Mouse (Mus musculus) lung, embryonic 15.5 days (tissue): Measurements from ENCODE around the gene Lrmda. TPM values are rescaled to one million over a fixed set of nuclear protein-coding genes. Genes with fewer than 3 reads are reported as not detected.
A peak's percentile ranks its signal among the peaks of the same experiment; 100 is the strongest.

ENCODE experiments used
- ATAC-seq: fragments of 200-750 bp; cut with Nextera tagmentation; 2 replicates; pipeline ENCODE4 v1.8.0; 2017; ENCODE audit warnings: moderate number of reproducible peaks, borderline replicate concordance; ENCODE audit not compliant: low FRiP score, low TSS enrichment; ENCODE audit errors: extremely low read depth
- H3K27ac ChIP-seq: fragments of 300-500 bp; sonication (generic); 2 replicates; pipeline ENCODE4 v1.5.1; 2015; ENCODE audit warnings: moderate library complexity, mild to moderate bottlenecking, inconsistent platforms
- H3K27me3 ChIP-seq: fragments of 300-500 bp; sonication (generic); 2 replicates; pipeline ENCODE4 v1.6.1; 2015; ENCODE audit warnings: inconsistent platforms
- H3K36me3 ChIP-seq: fragments of 300-500 bp; sonication (generic); 2 replicates; pipeline ENCODE4 v1.6.1; 2015; ENCODE audit warnings: inconsistent platforms
- H3K4me1 ChIP-seq: fragments of 300-500 bp; sonication (generic); 2 replicates; pipeline ENCODE4 v1.6.1; 2015; ENCODE audit warnings: inconsistent platforms
- H3K4me2 ChIP-seq: fragments of 300-500 bp; sonication (generic); 2 replicates; pipeline ENCODE4 v1.6.1; 2015; ENCODE audit warnings: inconsistent platforms, mild to moderate bottlenecking, moderate library complexity
- H3K4me3 ChIP-seq: fragments of 300-500 bp; sonication (generic); 2 replicates; pipeline ENCODE4 v1.5.1; 2015; ENCODE audit warnings: mild to moderate bottlenecking, inconsistent platforms
- H3K9ac ChIP-seq: fragments of 300-500 bp; sonication (generic); 2 replicates; pipeline ENCODE4 v1.6.1; 2015; ENCODE audit warnings: inconsistent platforms
- H3K9me3 ChIP-seq: fragments of 300-500 bp; sonication (generic); 2 replicates; pipeline ENCODE4 v1.6.1; 2016; ENCODE audit warnings: inconsistent platforms
- WGBS: fragments of 180-500 bp; shearing (Covaris S2); methylation state at CpG from one replicate; pipeline ENCODE4 v1.1.7; 2015; 5-methylcytosine and 5-hydroxymethylcytosine counted together
- polyA plus RNA-seq: library from polyadenylated mRNA; unstranded; fragments of >200 nt; fragmentation: Nextera tagmentation; extraction: Ambion mirVana; gene quantifications from 2 replicates; pipeline ENCODE4 v1.2.1, GENCODE M21; 2015

Lrmda gene
- polyA plus RNA-seq, 1 experiment from 2014 or later, result 0.39 TPM

- H3K27ac ChIP-seq, result peak overlapping the region; percentile 47; the same call in 1 of the 2 replicates
- H3K4me3 ChIP-seq, result no peak overlapping the region
- 36% methylated on average over 7 of the region's 7 CpGs for WGBS
- H3K4me1 ChIP-seq, result peaks cover 27% of the 10 kb centered on the region
- no peaks in the 10 kb centered on the region for H3K36me3 ChIP-seq
- H3K27me3 ChIP-seq, result peaks cover 3% of the 10 kb centered on the region; the same call in 1 of the 2 replicates
- no peaks in the 10 kb centered on the region for H3K9me3 ChIP-seq
- no peak overlapping the region for H3K4me2 ChIP-seq
- peak; percentile 84 for ATAC-seq
- H3K9ac ChIP-seq, result no peak overlapping the region
These were observed 304.2 kb downstream of the Lrmda start for GRCm38 (mm10) chr14:22323530-22324292.

GRCm38 (mm10) chr14:22326218-22326964 is 306.9 kb downstream of the Lrmda start:
- H3K4me2 ChIP-seq, result peak overlapping the region; percentile 17; the same call in 1 of the 2 replicates
- H3K36me3 ChIP-seq, result no peaks in the 10 kb centered on the region
- no peak overlapping the region for H3K27ac ChIP-seq
- H3K9ac ChIP-seq, result no peak overlapping the region
- H3K4me1 ChIP-seq, result peaks cover 27% of the 10 kb centered on the region
- H3K27me3 ChIP-seq, result peaks cover 12% of the 10 kb centered on the region; the same call in 1 of the 2 replicates
- no peaks in the 10 kb centered on the region for H3K9me3 ChIP-seq
- 26% methylated on average over 11 of the region's 11 CpGs for WGBS
- H3K4me3 ChIP-seq, result no peak overlapping the region
- peak; percentile 37; the same call in 1 of the 2 replicates for ATAC-seq

GRCm38 (mm10) chr14:22329191-22329590 is 309.7 kb downstream of the Lrmda start:
- Histone ChIP-seq H3K4me3 (no peak overlapping the region), H3K4me2 (no peak overlapping the region), H3K36me3 (no peaks in the 10 kb centered on the region), H3K4me1 (peaks cover 13% of the 10 kb centered on the region; the same call in 1 of the 2 replicates), H3K27me3 (peaks cover 15% of the 10 kb centered on the region; the same call in 1 of the 2 replicates), H3K27ac (no peak overlapping the region), H3K9ac (no peak overlapping the region), H3K9me3 (no peaks in the 10 kb centered on the region)
- no peak for ATAC-seq
- 82% methylated on average over 3 of the region's 3 CpGs for WGBS

DNA sequence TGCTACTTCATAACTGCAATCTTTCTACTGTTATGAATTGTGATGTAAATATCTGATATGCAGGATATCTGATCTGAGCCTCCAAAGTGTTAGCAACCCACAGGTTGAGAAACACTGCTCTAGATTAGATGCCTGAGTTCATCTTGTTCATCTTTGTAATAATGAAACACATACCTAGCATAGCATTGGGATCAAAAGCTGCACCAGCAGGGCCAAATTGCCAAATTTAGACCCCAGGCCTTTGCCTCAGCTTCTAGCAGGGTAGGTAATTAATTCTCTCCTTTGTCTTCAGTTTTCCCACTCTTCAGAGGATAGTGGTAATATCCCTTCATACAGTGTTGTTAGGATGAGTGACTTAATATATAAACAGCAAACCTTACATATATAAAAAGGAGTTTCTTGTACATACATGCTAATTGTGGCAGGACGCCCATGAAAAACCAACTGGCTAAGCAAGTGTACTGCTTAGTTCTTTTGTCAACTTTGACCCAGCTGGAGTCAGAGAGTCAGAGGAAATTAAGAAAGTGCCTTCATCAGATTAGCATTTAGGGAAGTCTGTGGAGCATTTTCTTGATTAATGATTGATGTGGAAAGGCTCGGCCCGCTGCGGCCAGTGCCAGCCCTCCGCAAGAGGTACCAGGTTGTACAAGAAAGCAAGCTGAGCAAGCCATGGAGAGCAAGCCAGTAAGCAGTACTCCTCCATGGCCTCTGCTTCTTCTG is 315.7 kb downstream of the Lrmda start:
- Histone ChIP-seq H3K27ac (no peak overlapping the region), H3K9me3 (no peaks in the 10 kb centered on the region), H3K9ac (no peak overlapping the region), H3K4me3 (no peak overlapping the region), H3K4me2 (no peak overlapping the region), H3K36me3 (no peaks in the 10 kb centered on the region), H3K4me1 (no peaks in the 10 kb centered on the region), H3K27me3 (0 out of 2 replicates have a peak, but pooled peaks cover 5% of the 10 kb centered on the region)
- WGBS, result 89% methylated on average over 5 of the region's 5 CpGs
- no peak for ATAC-seq

- Histone ChIP-seq H3K9ac (no peak overlapping the region), H3K27me3 (no peaks in the 10 kb centered on the region), H3K27ac (no peak overlapping the region), H3K36me3 (no peaks in the 10 kb centered on the region), H3K4me3 (no peak overlapping the region), H3K4me2 (no peak overlapping the region), H3K9me3 (no peaks in the 10 kb centered on the region), H3K4me1 (no peaks in the 10 kb centered on the region)
- no peak for ATAC-seq
- WGBS, result 68% methylated on average over 6 of the region's 6 CpGs
These were observed 319.7 kb downstream of the Lrmda start for GRCm38 (mm10) chr14:22339176-22339575.

DNA sequence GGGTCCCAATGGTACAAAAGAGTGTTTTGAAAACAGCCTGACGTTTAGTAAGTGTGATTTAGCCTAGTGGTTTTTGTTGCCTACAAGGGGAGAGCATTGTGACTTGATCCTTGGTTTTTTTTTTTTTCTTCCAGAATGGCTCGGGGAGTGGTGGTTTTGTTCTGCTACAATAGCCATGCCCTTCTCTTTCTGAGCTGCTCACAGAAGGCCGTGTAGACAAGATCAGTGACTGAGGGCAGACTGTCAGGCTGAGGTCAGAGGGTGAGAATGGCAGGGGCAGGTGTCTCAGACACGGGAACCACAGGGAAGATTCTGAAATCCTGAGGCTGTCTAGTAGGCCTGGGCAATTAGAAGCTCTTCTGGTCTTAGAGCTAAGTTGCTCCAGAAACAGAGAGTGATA is 323.8 kb downstream of the Lrmda start:
- WGBS, result 57% methylated on average over 4 of the region's 4 CpGs
- no peak overlapping the region for H3K27ac ChIP-seq
- no peaks in the 10 kb centered on the region for H3K4me1 ChIP-seq
- H3K9me3 ChIP-seq, result no peaks in the 10 kb centered on the region
- H3K9ac ChIP-seq, result no peak overlapping the region
- ATAC-seq, result no peak
- H3K4me3 ChIP-seq, result no peak overlapping the region
- no peaks in the 10 kb centered on the region for H3K27me3 ChIP-seq
- no peaks in the 10 kb centered on the region for H3K36me3 ChIP-seq
- no peak overlapping the region for H3K4me2 ChIP-seq

DNA sequence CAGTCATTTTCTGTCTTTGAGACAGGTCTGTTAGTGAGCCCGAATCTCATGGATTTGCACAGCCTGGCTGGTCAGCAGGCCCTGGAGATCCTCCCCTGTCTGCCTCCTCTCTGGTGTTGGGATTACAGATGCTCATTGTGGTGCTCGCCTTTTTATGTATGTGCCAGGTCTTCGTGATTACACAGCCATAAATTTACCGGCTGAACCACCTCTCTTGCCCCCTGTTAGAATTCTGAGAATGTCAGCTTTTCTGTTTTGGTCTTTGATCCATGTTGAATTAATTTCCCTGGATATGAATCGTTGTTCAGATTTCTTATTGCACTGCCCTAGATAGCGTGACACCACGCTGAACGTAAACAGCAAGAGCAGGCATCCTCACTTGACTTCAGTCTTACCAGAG is 325.7 kb downstream of the Lrmda start:
- Histone ChIP-seq H3K9ac (no peak overlapping the region), H3K4me1 (no peaks in the 10 kb centered on the region), H3K9me3 (no peaks in the 10 kb centered on the region), H3K27ac (no peak overlapping the region), H3K4me2 (no peak overlapping the region), H3K36me3 (no peaks in the 10 kb centered on the region), H3K4me3 (no peak overlapping the region), H3K27me3 (peaks cover 5% of the 10 kb centered on the region; the same call in 1 of the 2 replicates)
- ATAC-seq, result no peak
- WGBS, result 74% methylated on average over 8 of the region's 8 CpGs

DNA sequence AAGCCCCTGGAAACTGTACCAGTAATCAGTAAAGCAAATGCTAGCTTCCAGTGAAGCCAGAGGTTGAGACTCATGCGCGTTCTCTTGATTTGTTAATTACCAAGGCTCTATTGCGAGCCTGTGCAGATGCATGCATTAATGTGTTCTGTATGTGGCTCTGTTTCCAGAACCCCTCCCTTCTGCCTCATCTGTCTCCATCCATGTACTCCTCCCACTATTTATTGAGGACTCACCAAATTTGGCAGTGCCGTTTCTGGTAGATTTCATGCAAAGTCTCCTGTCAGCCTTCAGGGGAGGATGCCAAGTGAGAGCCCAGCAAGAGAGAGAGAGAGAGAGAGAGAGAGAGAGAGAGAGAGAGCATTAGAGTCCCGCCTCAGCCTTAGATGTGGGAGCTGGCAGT is 334.1 kb downstream of the Lrmda start:
- no peaks in the 10 kb centered on the region for H3K9me3 ChIP-seq
- H3K27ac ChIP-seq, result no peak overlapping the region
- 77% methylated on average over 5 of the region's 5 CpGs for whole genome bisulfite sequencing
- H3K4me2 ChIP-seq, result no peak overlapping the region
- H3K4me3 ChIP-seq, result no peak overlapping the region
- no peak for ATAC-seq
- H3K4me1 ChIP-seq, result peaks cover 7% of the 10 kb centered on the region; the same call in 1 of the 2 replicates
- H3K9ac ChIP-seq, result no peak overlapping the region
- H3K36me3 ChIP-seq, result no peaks in the 10 kb centered on the region
- peaks cover 5% of the 10 kb centered on the region; the same call in 1 of the 2 replicates for H3K27me3 ChIP-seq

GRCm38 (mm10) chr14:22354769-22355574 is 335.5 kb downstream of the Lrmda start:
- H3K4me2 ChIP-seq, result no peak overlapping the region
- no peaks in the 10 kb centered on the region for H3K36me3 ChIP-seq
- no peak overlapping the region for H3K4me3 ChIP-seq
- ATAC-seq, result no peak
- peaks cover 10% of the 10 kb centered on the region; the same call in 1 of the 2 replicates for H3K4me1 ChIP-seq
- no peak overlapping the region for H3K9ac ChIP-seq
- 57% methylated on average over 15 of the region's 15 CpGs for WGBS
- no peak overlapping the region for H3K27ac ChIP-seq
- no peaks in the 10 kb centered on the region for H3K27me3 ChIP-seq
- no peaks in the 10 kb centered on the region for H3K9me3 ChIP-seq

- no peaks in the 10 kb centered on the region for H3K36me3 ChIP-seq
- H3K9ac ChIP-seq, result no peak overlapping the region
- WGBS, result 31% methylated on average over 9 of the region's 9 CpGs
- H3K4me1 ChIP-seq, result peaks cover 10% of the 10 kb centered on the region; the same call in 1 of the 2 replicates
- H3K27ac ChIP-seq, result no peak overlapping the region
- H3K9me3 ChIP-seq, result no peaks in the 10 kb centered on the region
- H3K4me3 ChIP-seq, result no peak overlapping the region
- H3K27me3 ChIP-seq, result no peaks in the 10 kb centered on the region
- no peak overlapping the region for H3K4me2 ChIP-seq
- ATAC-seq, result peak; percentile 70
These were observed 338.5 kb downstream of the Lrmda start for GRCm38 (mm10) chr14:22357991-22358503.
